Mouse (Mus musculus): ENCODE data around the gene Khnyn. TPM values are rescaled to one million over a fixed set of nuclear protein-coding genes. Genes with fewer than 3 reads are reported as not detected.

Gene Khnyn
- polyA plus RNA-seq, 1 experiment from 2014 or later = 23.2 TPM

DNA sequence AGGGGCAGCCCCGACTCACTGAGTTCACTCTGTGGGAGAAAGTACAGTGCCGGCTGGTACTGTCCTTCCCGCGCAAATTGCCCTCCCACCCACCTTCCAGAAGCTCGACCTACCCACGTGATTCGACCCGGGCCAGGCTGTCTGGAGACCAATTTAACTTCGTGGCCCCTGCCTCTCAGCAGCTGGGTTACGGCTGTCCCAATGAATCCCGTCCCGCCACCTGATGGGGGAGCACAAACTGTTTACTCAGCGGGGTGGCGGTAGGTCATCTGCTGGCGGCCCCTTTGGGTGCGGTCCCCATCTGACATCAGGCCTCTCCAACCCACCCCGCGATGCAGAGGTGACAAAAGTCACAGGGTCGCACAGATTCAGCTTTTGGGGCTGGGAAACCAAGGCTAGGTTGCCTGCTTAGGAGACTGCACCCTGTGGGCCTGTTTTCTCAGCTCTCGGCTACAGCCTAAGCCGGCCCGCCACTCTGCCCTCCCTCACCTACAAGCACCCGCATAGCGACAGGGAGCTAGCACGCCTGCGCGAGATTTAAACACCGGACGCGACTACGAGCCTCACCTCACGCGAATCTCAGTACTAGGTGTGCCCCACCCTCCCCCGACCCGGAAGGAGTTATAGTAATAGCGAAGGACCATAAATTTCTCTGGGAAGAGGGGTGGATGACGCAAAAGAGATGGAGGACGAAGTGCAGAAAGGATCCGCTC is 15.1 kb downstream of the Khnyn start, which contains the start of gene Sdr39u1:
Sdr39u1 (minus strand) TSS at position 593 of the 713 bp plus-strand sequence.
- Histone ChIP-seq H3K27ac (replicated peaks) (peak within 1 kb of the TSS; percentile 80), H3K27me3 (ENCODE audit: low read depth, poor library complexity, severe bottlenecking) (no peaks in the 10 kb centered on the region), H3K4me3 (peak within 1 kb of the TSS; percentile 62), H3K36me3 (peaks cover 35% of the 10 kb centered on the region), H3K4me1 (peaks cover 21% of the 10 kb centered on the region), H3K9me3 (replicated peaks) (no peaks in the 10 kb centered on the region)
- DNase-seq (ENCODE audit: low spot score) = peak; percentile 81
- WGBS = 4% methylated on average over 39 of the region's 39 CpGs

DNA sequence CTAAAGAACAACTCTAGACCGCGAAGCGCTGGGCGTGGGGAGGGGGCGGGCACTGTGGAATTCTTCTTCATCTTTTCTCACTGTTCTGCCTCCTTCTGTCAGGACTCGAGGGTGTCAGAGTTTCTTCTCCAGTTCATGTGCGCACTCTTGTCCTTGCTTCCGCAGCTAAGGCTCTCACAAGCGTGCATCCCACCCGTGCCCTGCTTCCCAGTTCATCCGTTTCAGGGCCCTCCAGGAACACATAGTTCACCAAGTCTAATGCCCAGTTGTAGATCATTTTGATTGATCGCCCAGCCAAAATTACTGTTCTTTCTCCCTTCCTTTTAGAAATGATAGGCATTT is 15.6 kb downstream of the Khnyn start:
- peaks cover 21% of the 10 kb centered on the region for H3K4me1 ChIP-seq
- H3K4me3 ChIP-seq = peak overlapping the region; percentile 62
- no peak for DNase-seq (ENCODE audit: low spot score)
- H3K27me3 ChIP-seq (ENCODE audit: low read depth, poor library complexity, severe bottlenecking) = no peaks in the 10 kb centered on the region
- peaks cover 30% of the 10 kb centered on the region for H3K36me3 ChIP-seq
- H3K27ac ChIP-seq (replicated peaks) = peak overlapping the region; percentile 80
- no peaks in the 10 kb centered on the region for H3K9me3 ChIP-seq (replicated peaks)
- 10% methylated on average over 12 of the region's 12 CpGs for WGBS

DNA sequence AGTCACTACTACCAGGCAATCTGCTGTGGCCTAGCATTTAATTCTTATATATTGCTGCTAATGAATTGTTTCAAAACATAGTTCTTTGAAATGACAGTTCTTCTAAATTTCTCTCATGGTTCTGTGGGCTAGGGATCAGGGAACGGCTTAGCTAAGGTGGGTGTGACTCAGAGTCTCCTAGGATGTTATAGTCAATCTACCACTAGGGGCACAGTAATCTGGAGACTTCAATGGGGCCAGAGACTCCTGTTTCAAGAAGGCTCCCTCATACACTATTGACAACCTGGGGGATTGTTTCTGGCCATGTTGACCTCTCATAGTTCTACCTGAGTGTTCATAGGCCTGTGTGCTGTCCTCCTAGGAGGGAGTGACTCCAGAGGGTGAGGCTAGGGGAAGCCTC is 20.8 kb downstream of the Khnyn start:
- no peak overlapping the region for H3K4me3 ChIP-seq
- WGBS = 33% methylated on average over 1 of the region's 1 CpGs
- H3K9me3 ChIP-seq (replicated peaks) = no peaks in the 10 kb centered on the region
- no peaks in the 10 kb centered on the region for H3K27me3 ChIP-seq (ENCODE audit: low read depth, poor library complexity, severe bottlenecking)
- H3K4me1 ChIP-seq = peaks cover 7% of the 10 kb centered on the region
- no peak overlapping the region for H3K27ac ChIP-seq (replicated peaks)
- no peak for DNase-seq (ENCODE audit: low spot score)
- no peaks in the 10 kb centered on the region for H3K36me3 ChIP-seq

DNA sequence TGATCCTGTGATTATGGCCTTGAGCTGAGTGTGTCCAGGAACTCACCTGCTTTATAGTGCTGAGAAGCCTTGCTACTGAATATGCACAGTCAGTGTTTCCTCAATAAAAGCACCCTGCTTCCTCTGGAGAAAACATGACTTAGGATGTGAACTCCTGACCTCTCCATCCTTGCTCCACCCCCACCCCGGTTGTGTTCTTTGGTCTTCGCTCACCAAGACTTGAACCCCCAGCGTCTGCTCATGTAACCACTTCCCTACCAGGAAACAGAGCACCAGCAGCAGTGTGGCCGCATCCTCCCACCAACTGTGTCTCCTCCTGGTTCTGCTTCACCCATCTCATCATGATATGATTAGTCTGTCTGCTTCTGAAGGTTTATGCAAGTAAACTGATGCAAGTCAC is 28.7 kb downstream of the Khnyn start:
- Histone ChIP-seq H3K9me3 (replicated peaks) (0 out of 2 replicates have a peak, but pooled peaks cover 4% of the 10 kb centered on the region), H3K4me1 (no peaks in the 10 kb centered on the region), H3K27me3 (ENCODE audit: low read depth, poor library complexity, severe bottlenecking) (no peaks in the 10 kb centered on the region), H3K4me3 (no peak overlapping the region), H3K27ac (replicated peaks) (no peak overlapping the region), H3K36me3 (no peaks in the 10 kb centered on the region)
- 58% methylated on average over 4 of the region's 4 CpGs for WGBS
- DNase-seq (ENCODE audit: low spot score) = no peak

DNA sequence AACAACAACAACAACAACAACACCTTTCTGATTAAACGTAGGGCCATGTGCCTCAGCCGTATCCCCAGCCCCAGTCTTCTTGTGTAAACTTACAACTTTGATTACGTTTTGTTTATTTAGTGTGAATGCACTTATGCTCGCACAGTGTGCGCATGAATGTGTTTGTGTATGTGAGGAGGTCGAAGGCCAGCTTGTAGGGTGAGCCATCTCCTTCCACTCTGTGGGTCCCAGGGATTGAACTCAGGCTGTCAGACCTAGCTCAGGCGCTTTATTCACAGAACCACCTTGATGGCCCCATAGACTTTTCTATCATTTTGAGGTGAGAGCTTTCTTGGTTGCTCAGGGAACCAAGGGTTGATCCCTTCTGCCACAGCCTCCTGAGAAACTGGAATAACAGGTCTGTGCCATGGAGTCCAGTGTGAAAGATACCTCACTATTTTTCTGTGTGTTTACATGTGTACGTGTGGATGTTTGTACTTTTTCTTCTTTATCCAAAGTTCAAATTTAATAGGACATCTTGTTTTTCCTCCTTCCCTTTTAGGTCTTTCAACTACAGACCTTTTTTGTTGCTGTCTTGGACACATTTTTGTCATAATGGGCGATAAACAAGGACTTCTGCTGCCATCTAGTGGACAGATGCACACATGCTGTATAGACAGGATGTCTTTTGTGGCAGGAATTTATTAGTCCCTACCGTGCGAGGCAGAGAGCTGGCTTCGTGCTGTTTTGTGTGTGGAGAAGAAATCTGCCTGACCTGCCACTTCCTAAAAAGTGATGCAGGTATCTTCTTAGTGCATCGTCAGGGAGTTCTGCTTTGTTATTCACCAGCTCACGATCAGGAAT is 33.7 kb downstream of the Khnyn start:
- 42% methylated on average over 14 of the region's 14 CpGs for WGBS
- Histone ChIP-seq H3K9me3 (replicated peaks) (0 out of 2 replicates have a peak, but pooled peaks cover 4% of the 10 kb centered on the region), H3K27me3 (ENCODE audit: low read depth, poor library complexity, severe bottlenecking) (peaks cover 9% of the 10 kb centered on the region), H3K4me1 (0 out of 2 replicates have a peak, but pooled peaks cover 2% of the 10 kb centered on the region), H3K36me3 (no peaks in the 10 kb centered on the region), H3K4me3 (no peak overlapping the region), H3K27ac (replicated peaks) (no peak overlapping the region)
- peak; percentile 76 for DNase-seq (ENCODE audit: low spot score)

DNA sequence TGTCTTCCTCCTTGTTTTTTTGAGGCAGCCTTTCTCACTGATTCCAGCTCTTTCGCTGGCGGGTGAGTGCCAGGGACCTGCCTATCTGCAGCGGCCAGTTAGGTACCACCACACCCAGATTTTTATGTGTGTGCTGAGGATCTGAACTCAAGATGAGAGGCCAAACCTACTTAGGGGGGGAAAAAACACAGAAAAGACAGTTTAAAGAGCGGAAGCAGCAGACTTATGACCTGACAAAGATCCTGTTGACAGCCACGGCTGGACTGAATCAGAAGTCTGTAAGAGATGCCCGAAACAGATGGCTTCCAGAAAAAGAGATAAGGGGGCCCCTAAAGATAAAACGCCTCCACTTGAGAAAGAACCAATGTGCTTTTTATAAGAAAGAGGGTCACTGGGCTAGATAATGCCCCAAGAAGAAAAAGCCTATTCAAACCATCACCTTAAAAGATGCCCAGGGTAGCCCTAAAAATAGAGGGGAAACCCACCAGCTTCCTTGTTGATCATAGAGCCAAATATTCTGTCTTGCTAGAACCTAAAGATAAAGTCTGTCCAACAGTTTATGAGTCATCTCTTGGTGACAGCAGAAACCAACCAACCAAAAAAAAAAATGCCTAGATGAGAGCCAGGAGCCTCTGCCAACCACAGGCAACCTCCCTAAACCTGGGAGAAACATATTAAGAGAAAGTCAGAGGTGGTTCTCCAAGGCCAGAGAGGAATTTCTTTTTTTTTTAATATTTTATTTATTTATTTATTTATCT is 37.9 kb downstream of the Khnyn start:
- no peaks in the 10 kb centered on the region for H3K36me3 ChIP-seq
- no peak for DNase-seq (ENCODE audit: low spot score)
- whole genome bisulfite sequencing = 81% methylated on average over 7 of the region's 7 CpGs
- H3K27ac ChIP-seq (replicated peaks) = no peak overlapping the region
- H3K9me3 ChIP-seq (replicated peaks) = no peaks in the 10 kb centered on the region
- peaks cover 9% of the 10 kb centered on the region for H3K27me3 ChIP-seq (ENCODE audit: low read depth, poor library complexity, severe bottlenecking)
- H3K4me1 ChIP-seq = 0 out of 2 replicates have a peak, but pooled peaks cover 2% of the 10 kb centered on the region
- H3K4me3 ChIP-seq = no peak overlapping the region

DNA sequence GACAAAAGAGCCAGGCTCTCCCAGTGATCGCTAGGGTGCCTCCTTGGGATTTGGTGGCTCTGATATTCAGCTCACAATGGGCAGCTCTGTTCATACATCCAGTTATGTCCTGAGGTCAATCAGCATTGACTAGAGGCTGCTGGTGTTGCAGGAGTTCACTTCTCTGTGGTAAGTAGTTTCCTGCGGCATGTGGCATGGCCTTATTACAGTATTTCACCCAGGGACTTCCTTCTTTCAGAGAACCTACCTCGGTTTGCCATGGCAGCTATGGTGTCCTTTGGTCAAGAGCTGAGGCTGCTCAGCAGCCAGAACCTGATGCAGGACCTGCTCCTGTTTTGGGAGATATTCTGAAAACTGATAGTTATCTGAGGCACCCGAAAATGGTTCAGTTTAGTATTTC is 42.1 kb downstream of the Khnyn start:
- Histone ChIP-seq H3K36me3 (no peaks in the 10 kb centered on the region), H3K4me3 (no peak overlapping the region), H3K27me3 (ENCODE audit: low read depth, poor library complexity, severe bottlenecking) (no peaks in the 10 kb centered on the region), H3K9me3 (replicated peaks) (no peaks in the 10 kb centered on the region), H3K27ac (replicated peaks) (no peak overlapping the region), H3K4me1 (no peaks in the 10 kb centered on the region)
- 89% methylated on average over 4 of the region's 4 CpGs for WGBS
- no peak for DNase-seq (ENCODE audit: low spot score)

DNA sequence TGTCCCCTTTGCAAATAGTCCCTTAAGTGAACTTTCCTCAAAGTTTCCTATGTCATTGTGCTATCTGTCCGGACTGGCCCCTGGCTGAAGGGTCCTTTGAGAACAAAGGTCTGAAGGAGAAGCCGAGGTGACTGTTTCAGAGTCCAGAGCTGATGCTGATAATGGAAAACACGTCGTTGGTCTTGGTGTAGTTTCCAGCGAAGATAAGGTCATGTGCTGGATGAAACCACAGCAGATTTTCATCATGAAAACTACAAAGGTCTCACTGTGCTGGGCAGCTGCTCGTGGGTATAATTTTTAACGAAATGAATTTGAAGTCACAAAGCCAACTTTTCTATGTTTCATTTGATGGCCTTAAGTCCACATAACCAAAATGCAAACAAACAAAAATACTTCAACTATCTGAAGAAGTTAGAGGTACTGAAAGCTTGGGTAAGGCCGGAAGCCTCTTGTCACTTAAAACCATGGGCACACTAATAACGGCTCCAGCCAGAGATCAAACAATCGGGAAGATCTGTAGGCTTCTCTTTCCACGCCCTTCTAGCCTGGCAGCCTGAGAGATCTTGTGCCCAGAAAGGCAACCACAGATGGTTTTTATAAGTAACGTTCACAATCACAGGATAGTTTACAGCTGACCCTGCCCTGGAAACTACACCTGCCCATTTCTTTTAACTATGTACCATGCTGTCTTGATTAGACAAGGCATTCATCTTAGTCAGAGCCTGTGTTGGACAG is 44.7 kb downstream of the Khnyn start:
- Histone ChIP-seq H3K27ac (replicated peaks) (no peak overlapping the region), H3K4me3 (no peak overlapping the region), H3K4me1 (no peaks in the 10 kb centered on the region), H3K36me3 (no peaks in the 10 kb centered on the region), H3K27me3 (ENCODE audit: low read depth, poor library complexity, severe bottlenecking) (no peaks in the 10 kb centered on the region), H3K9me3 (replicated peaks) (no peaks in the 10 kb centered on the region)
- no peak for DNase-seq (ENCODE audit: low spot score)
- WGBS = 82% methylated on average over 12 of the region's 12 CpGs

DNA sequence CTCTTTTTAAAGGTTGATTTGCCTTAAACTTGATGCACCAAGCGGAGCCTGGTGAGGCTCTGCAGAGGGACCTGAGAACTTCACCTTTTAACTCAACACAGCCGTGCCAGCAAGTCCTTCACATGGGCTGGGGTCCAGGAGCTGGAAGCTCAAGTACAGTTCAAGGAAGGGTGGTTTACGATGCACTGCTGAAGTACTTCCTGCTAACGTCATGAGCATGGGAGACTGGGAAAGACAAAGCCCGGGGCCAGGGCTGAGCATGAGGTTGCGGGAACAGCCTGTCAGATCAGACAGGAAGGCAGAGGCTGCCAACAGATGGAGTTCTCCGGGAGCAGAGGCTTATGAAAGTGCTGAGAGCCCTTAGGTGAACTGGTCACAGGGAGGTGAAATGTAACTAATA is 48.8 kb downstream of the Khnyn start:
- Histone ChIP-seq H3K4me3 (no peak overlapping the region), H3K27me3 (ENCODE audit: low read depth, poor library complexity, severe bottlenecking) (no peaks in the 10 kb centered on the region), H3K4me1 (no peaks in the 10 kb centered on the region), H3K36me3 (no peaks in the 10 kb centered on the region), H3K9me3 (replicated peaks) (no peaks in the 10 kb centered on the region), H3K27ac (replicated peaks) (no peak overlapping the region)
- 72% methylated on average over 7 of the region's 7 CpGs for WGBS
- no peak for DNase-seq (ENCODE audit: low spot score)

DNA sequence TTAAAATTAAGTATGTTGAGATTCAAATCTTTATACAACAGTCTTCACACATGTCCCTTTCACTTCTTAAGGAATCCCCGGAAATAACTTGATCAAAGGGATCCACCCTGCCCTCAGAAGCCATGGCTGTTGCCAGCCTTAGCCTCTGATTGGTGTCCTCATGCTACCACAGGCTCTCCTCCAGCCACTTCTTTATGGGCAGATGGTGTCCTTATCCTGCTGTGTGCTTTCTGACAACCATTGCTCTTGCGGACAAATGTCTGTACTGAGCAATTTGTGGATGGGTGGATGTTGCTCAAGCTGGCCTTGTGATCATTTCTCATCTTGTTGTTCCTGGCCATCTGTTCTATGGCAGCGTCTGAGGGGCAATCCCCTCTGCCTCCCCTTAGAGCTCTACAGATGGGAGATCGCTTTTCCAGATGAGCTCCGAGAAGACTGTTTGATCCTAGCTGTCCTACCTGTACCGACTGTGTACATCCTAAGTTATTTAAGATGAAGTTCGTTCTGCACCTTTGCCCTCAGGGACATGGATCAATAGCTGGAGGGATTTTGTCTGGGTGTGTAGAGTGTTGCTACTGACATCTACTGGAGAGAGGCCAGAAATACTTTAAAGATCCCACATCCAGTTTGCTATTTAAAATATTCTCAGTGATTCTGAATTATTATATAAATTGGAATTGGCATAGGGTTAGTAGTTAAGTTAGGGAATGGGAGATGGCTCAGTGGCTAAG is 55.5 kb downstream of the Khnyn start:
- Histone ChIP-seq H3K36me3 (no peaks in the 10 kb centered on the region), H3K4me1 (no peaks in the 10 kb centered on the region), H3K27ac (replicated peaks) (no peak overlapping the region), H3K27me3 (ENCODE audit: low read depth, poor library complexity, severe bottlenecking) (no peaks in the 10 kb centered on the region), H3K4me3 (no peak overlapping the region), H3K9me3 (replicated peaks) (no peaks in the 10 kb centered on the region)
- 63% methylated on average over 7 of the region's 7 CpGs for WGBS
- no peak for DNase-seq (ENCODE audit: low spot score)

DNA sequence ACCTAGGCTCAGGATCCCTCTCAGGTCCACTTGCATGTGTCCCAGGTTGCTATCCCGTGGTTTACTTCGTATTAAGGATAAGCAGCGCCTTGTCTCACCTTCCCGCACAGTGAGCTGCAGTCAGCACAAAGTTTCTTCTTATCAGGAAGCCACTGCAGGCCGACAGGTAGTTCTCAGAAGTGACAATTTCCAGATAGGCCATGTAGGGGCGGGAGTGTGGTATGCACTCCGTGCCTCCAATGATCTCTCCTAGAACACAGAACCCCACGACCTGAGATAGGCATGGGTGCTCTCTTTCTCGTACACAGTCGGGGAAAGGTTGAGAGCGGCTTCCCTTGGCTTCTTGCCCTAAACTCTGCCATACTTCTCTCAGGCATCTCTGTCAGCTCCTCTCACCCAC is 58.9 kb downstream of the Khnyn start:
- Histone ChIP-seq H3K27me3 (ENCODE audit: low read depth, poor library complexity, severe bottlenecking) (no peaks in the 10 kb centered on the region), H3K9me3 (replicated peaks) (no peaks in the 10 kb centered on the region), H3K36me3 (no peaks in the 10 kb centered on the region), H3K27ac (replicated peaks) (no peak overlapping the region), H3K4me1 (no peaks in the 10 kb centered on the region), H3K4me3 (no peak overlapping the region)
- WGBS = 86% methylated on average over 11 of the region's 11 CpGs
- DNase-seq (ENCODE audit: low spot score) = no peak

DNA sequence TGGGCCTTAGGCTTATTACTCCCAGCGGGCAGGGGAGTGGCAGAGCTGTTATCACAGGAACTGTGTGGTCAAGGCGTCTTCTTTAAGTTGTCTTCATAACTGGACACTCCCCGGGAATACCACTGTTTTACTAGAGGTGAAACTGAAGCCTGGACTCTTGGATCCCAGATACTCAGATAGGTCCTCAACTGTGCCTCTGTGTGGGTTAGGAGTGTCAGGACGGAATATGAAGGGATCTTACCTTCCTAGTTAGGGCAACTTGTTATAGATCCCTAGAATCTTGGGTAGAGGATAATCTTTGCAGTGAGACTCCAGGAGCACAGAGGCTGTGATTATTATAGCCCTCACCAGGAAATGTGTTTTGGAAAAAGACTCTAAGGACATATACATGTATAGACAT is 59.8 kb downstream of the Khnyn start, which contains the start of gene Cma1:
Cma1 (minus strand) TSS at position 101 of the 400 bp plus-strand sequence.
- Histone ChIP-seq H3K4me3 (no peak within 1 kb of the TSS), H3K36me3 (no peaks in the 10 kb centered on the region), H3K27ac (replicated peaks) (no peak within 1 kb of the TSS), H3K4me1 (no peaks in the 10 kb centered on the region), H3K9me3 (replicated peaks) (no peaks in the 10 kb centered on the region), H3K27me3 (ENCODE audit: low read depth, poor library complexity, severe bottlenecking) (no peaks in the 10 kb centered on the region)
- no peak for DNase-seq (ENCODE audit: low spot score)
- WGBS = 79% methylated on average over 4 of the region's 4 CpGs
